Comparison of ENCODE assay signal across 16 mouse cellular contexts in the genomic region with DNA sequence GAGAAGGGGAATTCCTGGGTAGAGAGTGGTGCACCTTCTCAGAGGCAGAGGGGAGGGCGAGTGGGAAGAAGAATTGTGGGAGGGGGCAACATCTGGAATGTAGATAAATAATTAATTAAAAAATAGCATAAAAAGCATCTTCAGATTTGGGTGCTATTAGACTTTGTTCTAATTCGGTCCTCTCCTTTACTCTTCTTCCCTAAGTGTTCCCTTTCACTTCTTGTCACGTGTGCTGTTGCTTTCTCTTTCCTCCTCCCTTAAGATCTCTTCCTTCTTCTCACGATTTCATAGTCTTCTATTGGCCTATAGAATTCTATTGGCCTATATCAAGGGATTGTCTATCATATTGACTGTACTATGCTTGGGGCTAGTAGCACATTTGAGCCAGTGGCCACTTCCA.
DNase-seq lines count a peak whose midpoint lies in the region; TF ChIP-seq lines count a peak whose summit lies in the region.
"Had no signal": no experiment of that assay in that cellular context is flagged by ENCODE, and none has a peak within 500 bp of the region (broad histone marks: within the 10 kb centered on the region; RNA-seq: fewer than 3 reads in every experiment).

No protein-coding gene starts in this region.

- no peak overlapping the region for H3K9ac ChIP-seq in CH12.LX (ENCODE audit: insufficient read depth, low read depth)

- no peaks in the 10 kb centered on the region for H3K79me2 ChIP-seq in CH12.LX (replicated peaks; ENCODE audit: control insufficient read depth, extremely low read depth, insufficient read depth, poor library complexity, severe bottlenecking)

- no peak overlapping the region for H3K27ac ChIP-seq in CH12.LX (ENCODE audit: insufficient read depth, low read depth)

- no peaks in the 10 kb centered on the region for H3K9me3 ChIP-seq in CH12.LX (replicated peaks; ENCODE audit: low read length)
- H3K9me3 ChIP-seq: G1E had no signal

- peaks cover 13 to 35% of the 10 kb centered on the region in 2 experiments for H3K4me1 ChIP-seq in CH12.LX (ENCODE audit: control insufficient read depth in 1 of 2, insufficient read depth in 2 of 2)

- 0 out of 2 replicates have a peak, but pooled peaks have one; percentile 16 for TF ChIP-seq EP300 in CH12.LX (IDR thresholded peaks at IDR 0.05; ENCODE audit: low read length)

- dilution Hi-C loops in CH12.LX (cut with MboI; ENCODE audit: extremely low pct_ligation_motif_present, extremely low pct_unique_long_range_greater_than_20kb, low sequenced_read_pairs) = no loop called here

- no peaks in the 10 kb centered on the region for H3K36me3 ChIP-seq in CH12.LX (replicated peaks in 1 of 2; ENCODE audit: control insufficient read depth in 1 of 2, insufficient read depth in 1 of 2, low read length in 1 of 2)
- H3K36me3 ChIP-seq: G1E had no signal

- in situ Hi-C loops in CH12.LX (cut with MboI; ENCODE audit: low pct_ligation_motif_present, low pct_unique_long_range_greater_than_20kb, low sequenced_read_pairs) = no loop called here

- no peak for TF ChIP-seq POLR2A in CH12.LX (IDR thresholded peaks at IDR 0.05; ENCODE audit: low read depth, low read length)

- no peak for TF ChIP-seq RAD21 in CH12.LX (IDR thresholded peaks at IDR 0.05; ENCODE audit: low read depth, low read length)

- no peak for TF ChIP-seq CTCF in CH12.LX (conservative IDR thresholded peaks at IDR 0.05 in 1 of 2, IDR thresholded peaks at IDR 0.05 in 1 of 2; ENCODE audit: low read depth in 2 of 2, low read length in 2 of 2)

- H3K4me3 ChIP-seq in CH12.LX (replicated peaks in 1 of 3; ENCODE audit: low read depth in 2 of 3, low read length in 2 of 3, poor library complexity in 1 of 3) = no peak overlapping the region

- H3K27me3 ChIP-seq in CH12.LX (replicated peaks) = no peaks in the 10 kb centered on the region
- H3K27me3 ChIP-seq: Patski had no signal

- 0 out of 2 replicates have a peak overlapping the region, but pooled peaks have one; percentile 53 for H3K4me2 ChIP-seq in CH12.LX (ENCODE audit: insufficient read depth, low read depth, poor library complexity, severe bottlenecking)

- no peak for DNase-seq in CH12.LX (ENCODE audit: extremely low read depth)
- DNase-seq in layer of hippocampus, adult 8-10 months (ENCODE audit: low spot score in 2 of 2) = no peak
- DNase-seq: adrenal gland, adult 2 months; adrenal gland, adult 8-10 months; adrenal gland, postnatal 10 days; adrenal gland, postnatal 14 days; adrenal gland, postnatal 25 days; adrenal gland, postnatal 36 days; B cell, adult 2 months; cerebellum, adult 11 months; cerebellum, adult 11-12 months; cerebellum, adult 18-20 months; cerebellum, adult 2 months; cerebellum, adult 8-10 months had no signal

TF ChIP-seq in CH12.LX, 34 proteins besides CTCF, POLR2A, EP300 and RAD21:
- TF ChIP-seq JUND (conservative IDR thresholded peaks at IDR 0.05; ENCODE audit: low read depth, low read length) = no peak
- peak; percentile 39 for TF ChIP-seq USF2 (conservative IDR thresholded peaks at IDR 0.05; ENCODE audit: low read depth, low read length)
- TF ChIP-seq BHLHE40 (IDR thresholded peaks at IDR 0.05; ENCODE audit: low read depth, low read length) = peak; percentile 76
- TF ChIP-seq USF1 (IDR thresholded peaks at IDR 0.05; ENCODE audit: low read depth, low read length) = peak; percentile 51
